Mouse (Mus musculus) myocyte (in vitro differentiated cells): ENCODE results near the gene Arf6. TPM values are rescaled to one million over a fixed set of nuclear protein-coding genes. Genes with fewer than 3 reads are reported as not detected.
A peak's percentile ranks its signal among the peaks of the same experiment; 100 is the strongest.
"Not testable (repeated sequence)": the region's sequence is repeated elsewhere in the genome, so short reads cannot be mapped to it uniquely, and the experiment has no call there.

Source experiments
- H3K27me3 ChIP-seq: one replicate; pipeline ENCODE4 v1.6.1; 2011; ENCODE audit not compliant: control insufficient read depth, insufficient read depth, insufficient read length
- H3K36me3 ChIP-seq: one replicate; pipeline ENCODE4 v1.6.1; 2011; ENCODE audit not compliant: control insufficient read depth, insufficient read depth
- H3K4me2 ChIP-seq: one replicate; pipeline ENCODE4 v1.6.1; 2011; ENCODE audit warnings: low read depth, control low read depth
- H3K4me3 ChIP-seq: one replicate; pipeline ENCODE4 v1.5.1; 2011; ENCODE audit warnings: mild to moderate bottlenecking, control low read depth, moderate library complexity
- H3K79me2 ChIP-seq: one replicate; pipeline ENCODE4 v1.6.1; 2011; ENCODE audit not compliant: control insufficient read depth, insufficient read depth
- H3ac ChIP-seq: one replicate; pipeline ENCODE4 v1.6.1; 2011; ENCODE audit not compliant: control insufficient read depth, insufficient read length
- CEBPB ChIP-seq: IDR thresholded peaks from 2 replicates; pipeline ENCODE4 v1.6.1; 2011; ENCODE audit warnings: mild to moderate bottlenecking, moderate library complexity; ENCODE audit not compliant: poor library complexity, insufficient read depth, severe bottlenecking
- E2F4 ChIP-seq: IDR thresholded peaks from one replicate; pipeline ENCODE4 v1.6.1; 2011; ENCODE audit warnings: mild to moderate bottlenecking, control low read depth, moderate library complexity; ENCODE audit not compliant: insufficient read depth
- MAX ChIP-seq: IDR thresholded peaks from one replicate; pipeline ENCODE4 v1.6.1; 2011; ENCODE audit warnings: low read depth, mild to moderate bottlenecking, control low read depth
- MYOD1 ChIP-seq, 3 experiments: IDR thresholded peaks; one replicate each; pipeline ENCODE4 v1.6.1; 2011; ENCODE audit warnings: control low read depth in 2 of 3, low read depth in 2 of 3, mild to moderate bottlenecking in 2 of 3, moderate library complexity in 1 of 3; ENCODE audit not compliant: insufficient read length in 2 of 3, control insufficient read depth in 1 of 3
- MYOG ChIP-seq, 3 experiments: IDR thresholded peaks; one replicate each; pipeline ENCODE4 v1.6.1; 2011; ENCODE audit warnings: control low read depth in 2 of 3, low read depth in 2 of 3, mild to moderate bottlenecking in 2 of 3; ENCODE audit not compliant: insufficient read length in 2 of 3, control insufficient read depth in 1 of 3, insufficient read depth in 1 of 3
- POLR2A ChIP-seq: IDR thresholded peaks from one replicate; pipeline ENCODE4 v1.6.1; 2011; ENCODE audit warnings: low read depth, mild to moderate bottlenecking, control low read depth, moderate library complexity; ENCODE audit not compliant: insufficient read length
- POLR2AphosphoS2 ChIP-seq: IDR thresholded peaks from one replicate; pipeline ENCODE4 v1.6.1; 2011; ENCODE audit warnings: low read depth, control low read depth; ENCODE audit not compliant: insufficient read length
- REST ChIP-seq: IDR thresholded peaks from one replicate; pipeline ENCODE4 v1.6.1; 2011; ENCODE audit warnings: mild to moderate bottlenecking, control low read depth, moderate library complexity; ENCODE audit not compliant: insufficient read depth, insufficient read length
- SRF ChIP-seq: IDR thresholded peaks from one replicate; pipeline ENCODE4 v1.6.1; 2011; ENCODE audit warnings: low read depth; ENCODE audit not compliant: control insufficient read depth, insufficient read length
- TCF12 ChIP-seq: IDR thresholded peaks from one replicate; pipeline ENCODE4 v1.6.1; 2011; ENCODE audit warnings: mild to moderate bottlenecking, control low read depth; ENCODE audit not compliant: poor library complexity, insufficient read depth, severe bottlenecking
- TCF3 ChIP-seq: IDR thresholded peaks from one replicate; pipeline ENCODE4 v1.6.1; 2011; ENCODE audit warnings: low read depth, control low read depth; ENCODE audit not compliant: insufficient read length
- USF1 ChIP-seq: IDR thresholded peaks from one replicate; pipeline ENCODE4 v1.6.1; 2011; ENCODE audit warnings: low read depth, mild to moderate bottlenecking, control low read depth, moderate library complexity
- polyA plus RNA-seq: library from polyadenylated mRNA; unstranded; fragments of >200 nt; fragmentation: generic; extraction: Trizol; gene quantifications from one replicate; pipeline ENCODE4 v1.2.1, GENCODE M21; 2012; ENCODE audit warnings: missing spikeins

Gene Arf6
- polyA plus RNA-seq, 1 experiment, result 71.4 TPM

DNA sequence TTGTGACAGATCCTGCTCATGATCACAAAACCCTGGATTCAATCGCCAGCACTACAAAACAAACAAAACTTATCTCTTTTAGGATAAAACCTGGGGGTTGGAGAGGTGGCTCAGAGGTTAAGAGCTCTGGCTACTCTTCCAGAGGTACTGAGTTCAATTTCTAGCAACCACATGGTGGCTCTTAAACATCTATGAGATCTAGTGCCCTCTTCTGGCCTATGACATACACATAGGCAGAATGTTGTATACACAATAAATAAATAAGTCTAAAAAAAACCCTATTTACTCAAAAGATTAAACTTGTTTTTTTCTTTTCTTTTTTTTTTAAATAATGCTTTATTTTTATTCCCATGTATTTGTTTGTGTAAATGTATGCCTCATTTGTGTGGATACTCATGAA, 20.3 kb upstream of the Arf6 start:
- H3K4me2 ChIP-seq, result no peak overlapping the region
- H3ac ChIP-seq, result no peak overlapping the region
- H3K79me2 ChIP-seq, result peaks cover 18% of the 10 kb centered on the region
- H3K4me3 ChIP-seq, result no peak overlapping the region
- peaks cover 43% of the 10 kb centered on the region for H3K36me3 ChIP-seq
- TF ChIP-seq POLR2A, result no peak
- TF ChIP-seq REST, result no peak
- no peak for TF ChIP-seq TCF3
- TF ChIP-seq POLR2AphosphoS2, result no peak
- no peak for TF ChIP-seq MYOD1 (IDR thresholded peaks at IDR 0.05; ENCODE audit: control insufficient read depth in 1 of 3, insufficient read length in 2 of 3, low read depth in 2 of 3)
- no peak for TF ChIP-seq SRF
- TF ChIP-seq USF1, result no peak
- H3K27me3 ChIP-seq, result no peaks in the 10 kb centered on the region

DNA sequence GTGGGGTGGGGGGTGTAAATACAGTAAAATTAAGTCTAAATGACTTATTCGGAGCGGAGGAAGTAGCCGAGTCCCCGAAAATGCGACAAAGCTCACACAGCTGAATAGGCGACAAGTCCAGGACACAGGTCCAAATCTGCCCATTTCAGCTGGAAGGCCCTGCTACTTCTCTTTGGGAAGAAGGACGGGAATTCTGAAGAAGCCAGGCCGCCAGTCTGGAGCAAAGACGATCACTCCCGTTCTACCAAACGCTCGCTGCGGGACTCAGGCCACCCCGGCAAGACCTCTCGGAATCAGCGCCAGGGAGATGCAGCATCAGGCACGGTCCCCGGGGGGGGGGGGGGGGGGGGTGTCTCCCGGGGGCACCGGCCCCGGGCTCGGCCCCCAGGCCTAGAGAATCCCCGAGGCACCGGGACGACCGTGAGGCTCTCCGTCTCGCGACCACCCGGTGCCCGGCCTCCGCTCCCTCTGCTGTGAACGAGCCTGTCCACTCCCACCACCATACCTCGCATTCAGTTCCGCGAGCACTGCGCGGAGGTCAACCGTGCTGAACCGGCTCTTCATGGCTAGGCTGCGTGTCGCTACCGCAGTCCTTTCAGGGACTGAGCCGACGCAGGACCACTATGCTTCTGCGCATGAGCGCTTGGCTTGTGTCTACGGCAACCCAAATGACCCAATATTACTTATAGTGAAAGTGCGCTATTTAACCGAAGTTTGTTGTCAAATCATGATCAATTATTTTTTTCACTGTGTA, 15.2 kb upstream of the Arf6 start, which contains the start of gene Nemf:
Gene Nemf (minus strand): TSS at position 620 of the 754 bp plus-strand sequence.
- Histone ChIP-seq H3K27me3 (no peaks in the 10 kb centered on the region), H3K4me2 (peak within 1 kb of the TSS; percentile 91), H3ac (peak within 1 kb of the TSS; percentile 83), H3K4me3 (peak within 1 kb of the TSS; percentile 80), H3K36me3 (peaks cover 21% of the 10 kb centered on the region), H3K79me2 (peaks cover 18% of the 10 kb centered on the region)
- TF ChIP-seq MYOG (IDR thresholded peaks at IDR 0.05; ENCODE audit: control insufficient read depth in 1 of 3, insufficient read depth in 1 of 3, insufficient read length in 2 of 3, low read depth in 2 of 3) (no peak), TCF3 (no peak), POLR2A (peak; percentile 99), POLR2AphosphoS2 (peak; percentile 98), CEBPB (no peak), USF1 (no peak), MYOD1 (IDR thresholded peaks at IDR 0.05; ENCODE audit: control insufficient read depth in 1 of 3, insufficient read length in 2 of 3, low read depth in 2 of 3) (no peak)

- H3K4me3 ChIP-seq, result peak overlapping the region; percentile 80
- H3K4me2 ChIP-seq, result peak overlapping the region; percentile 90
- H3K36me3 ChIP-seq, result peaks cover 16% of the 10 kb centered on the region
- H3K27me3 ChIP-seq, result no peaks in the 10 kb centered on the region
- TF ChIP-seq POLR2A, result no peak
- TF ChIP-seq USF1, result no peak
- TF ChIP-seq TCF3, result no peak
- no peak for TF ChIP-seq E2F4
- TF ChIP-seq MYOG (IDR thresholded peaks at IDR 0.05; ENCODE audit: control insufficient read depth in 1 of 3, insufficient read depth in 1 of 3, insufficient read length in 2 of 3, low read depth in 2 of 3), result no peak
- TF ChIP-seq MYOD1 (IDR thresholded peaks at IDR 0.05; ENCODE audit: control insufficient read depth in 1 of 3, insufficient read length in 2 of 3, low read depth in 2 of 3), result no peak
- TF ChIP-seq TCF12, result no peak
- no peak for TF ChIP-seq SRF
- TF ChIP-seq POLR2AphosphoS2, result no peak
- no peak for TF ChIP-seq REST
- no peak for TF ChIP-seq CEBPB
- peaks cover 18% of the 10 kb centered on the region for H3K79me2 ChIP-seq
- H3ac ChIP-seq, result peak overlapping the region; percentile 83
Measured at GRCm38 (mm10) chr12:69357300-69357646, 14.7 kb upstream of the Arf6 start.

GRCm38 (mm10) chr12:69360655-69360996, 11.3 kb upstream of the Arf6 start:
- Histone ChIP-seq H3K79me2 (peaks cover 10% of the 10 kb centered on the region), H3K27me3 (no peaks in the 10 kb centered on the region), H3K4me2 (no peak overlapping the region), H3K4me3 (no peak overlapping the region), H3K36me3 (no peaks in the 10 kb centered on the region), H3ac (no peak overlapping the region)
- TF ChIP-seq POLR2AphosphoS2 (no peak), MAX (no peak), SRF (no peak), CEBPB (no peak), TCF3 (no peak), MYOG (IDR thresholded peaks at IDR 0.05; ENCODE audit: control insufficient read depth in 1 of 3, insufficient read depth in 1 of 3, insufficient read length in 2 of 3, low read depth in 2 of 3) (no peak), POLR2A (no peak), USF1 (no peak), MYOD1 (IDR thresholded peaks at IDR 0.05; ENCODE audit: control insufficient read depth in 1 of 3, insufficient read length in 2 of 3, low read depth in 2 of 3) (no peak), E2F4 (no peak), REST (no peak)

- H3ac ChIP-seq, H3K36me3 ChIP-seq, H3K79me2 ChIP-seq, H3K27me3 ChIP-seq: not testable (repeated sequence)
- Histone ChIP-seq H3K4me3 (peak overlapping the region; percentile 37), H3K4me2 (peak overlapping the region; percentile 96)
- TF ChIP-seq POLR2AphosphoS2 (peak; percentile 71), POLR2A (peak; percentile 64)
Measured at GRCm38 (mm10) chr12:69360997-69361899, 10.7 kb upstream of the Arf6 start.
